Comparison of ENCODE assay signal across 11 mouse cellular contexts in the genomic region with DNA sequence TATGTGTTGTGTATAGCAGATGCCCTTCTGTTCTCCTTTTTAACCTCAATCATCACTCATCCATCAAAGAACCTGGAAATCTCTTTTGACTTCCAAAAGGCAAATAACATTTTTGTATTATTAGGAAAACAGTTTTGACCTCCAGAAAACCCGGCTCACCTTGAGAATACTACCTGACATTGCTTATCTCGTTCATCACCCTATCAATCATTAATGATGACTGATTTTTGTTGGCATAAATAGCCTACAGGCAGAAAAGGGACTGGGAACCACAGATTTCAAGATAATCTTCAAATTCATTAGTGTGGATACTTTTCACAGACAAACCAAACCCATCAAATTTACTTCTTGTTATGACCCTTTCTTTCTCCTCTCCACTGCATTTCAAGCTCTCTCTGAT. TPM values are rescaled to one million over a fixed set of nuclear protein-coding genes. Genes with fewer than 3 reads are reported as not detected.
DNase-seq lines count a peak whose midpoint lies in the region; ATAC-seq and TF ChIP-seq lines count a peak whose summit lies in the region.
"Had no signal": no experiment of that assay in that cellular context is flagged by ENCODE, and none has a peak within 500 bp of the region (broad histone marks: within the 10 kb centered on the region; RNA-seq: fewer than 3 reads in every experiment).

No protein-coding gene starts in this region.

- no peak overlapping the region for H3K27ac ChIP-seq in intestine, embryonic 16.5 days (ENCODE audit: low read length)
- no peak overlapping the region for H3K27ac ChIP-seq in intestine, embryonic 15.5 days
- no peak overlapping the region for H3K27ac ChIP-seq in forebrain, embryonic 14.5 days (ENCODE audit: low read depth, low read length)
- H3K27ac ChIP-seq in hindbrain, postnatal 0 days: no peak overlapping the region
- H3K27ac ChIP-seq in midbrain, embryonic 15.5 days: no peak overlapping the region
- H3K27ac ChIP-seq in gastrocnemius, adult 2 months: no peak overlapping the region
- H3K27ac ChIP-seq: limb, embryonic 13.5 days had no signal

- H3K36me3 ChIP-seq in intestine, embryonic 16.5 days (ENCODE audit: control insufficient read depth, insufficient read depth, low read length): no peaks in the 10 kb centered on the region
- no peaks in the 10 kb centered on the region for H3K36me3 ChIP-seq in intestine, embryonic 15.5 days
- no peaks in the 10 kb centered on the region for H3K36me3 ChIP-seq in forebrain, embryonic 14.5 days (ENCODE audit: control insufficient read depth, insufficient read depth, low read length)
- H3K36me3 ChIP-seq in hindbrain, postnatal 0 days (ENCODE audit: insufficient read depth, low read length): no peaks in the 10 kb centered on the region
- H3K36me3 ChIP-seq in midbrain, embryonic 15.5 days (replicated peaks): no peaks in the 10 kb centered on the region; the same call in 1 of the 2 replicates
- H3K36me3 ChIP-seq: limb, embryonic 13.5 days had no signal

- ATAC-seq in intestine, embryonic 16.5 days: no peak
- no peak for ATAC-seq in intestine, embryonic 15.5 days
- no peak for ATAC-seq in forebrain, embryonic 14.5 days
- no peak for ATAC-seq in hindbrain, postnatal 0 days
- no peak for ATAC-seq in midbrain, embryonic 15.5 days (replicated peaks)
- no peak for ATAC-seq in CD4-positive, CD25-positive, alpha-beta regulatory T cell, adult 4 months

- no peak for DNase-seq in forebrain, embryonic 14.5 days (ENCODE audit: low spot score)
- DNase-seq in hindbrain, postnatal 0 days (ENCODE audit: low spot score): no peak
- DNase-seq in right cerebral cortex, postnatal 36 days (ENCODE audit: low spot score in 2 of 2): no peak
- no peak for DNase-seq in gastrocnemius, adult 2 months
- DNase-seq: heart, postnatal 14 days had no signal

- no peak overlapping the region for H3K4me3 ChIP-seq in intestine, embryonic 16.5 days (ENCODE audit: low read length)
- no peak overlapping the region for H3K4me3 ChIP-seq in intestine, embryonic 15.5 days (replicated peaks)
- H3K4me3 ChIP-seq in forebrain, embryonic 14.5 days (ENCODE audit: low read depth, low read length): no peak overlapping the region
- peak overlapping the region; percentile 99 for H3K4me3 ChIP-seq in hindbrain, postnatal 0 days (ENCODE audit: low read length)
- peak overlapping the region; percentile 27 for H3K4me3 ChIP-seq in midbrain, embryonic 15.5 days
- no peak overlapping the region for H3K4me3 ChIP-seq in gastrocnemius, adult 2 months
- H3K4me3 ChIP-seq: limb, embryonic 13.5 days had no signal

- H3K4me2 ChIP-seq in intestine, embryonic 16.5 days (ENCODE audit: low read depth, low read length): 0 out of 2 replicates have a peak overlapping the region, but pooled peaks have one; percentile 16
- H3K4me2 ChIP-seq in intestine, embryonic 15.5 days (replicated peaks): no peak overlapping the region; the same call in 1 of the 2 replicates
- H3K4me2 ChIP-seq in forebrain, embryonic 14.5 days (ENCODE audit: low read length): peak overlapping the region; percentile 66; the same call in 1 of the 2 replicates
- peak overlapping the region; percentile 62 for H3K4me2 ChIP-seq in hindbrain, postnatal 0 days (ENCODE audit: low read depth, low read length)
- H3K4me2 ChIP-seq in midbrain, embryonic 15.5 days: peak overlapping the region; percentile 66
- H3K4me2 ChIP-seq: limb, embryonic 13.5 days had no signal

- H3K27me3 ChIP-seq in intestine, embryonic 16.5 days (replicated peaks; ENCODE audit: control insufficient read depth, insufficient read depth, low read length): no peaks in the 10 kb centered on the region
- H3K27me3 ChIP-seq in intestine, embryonic 15.5 days (replicated peaks): no peaks in the 10 kb centered on the region
- no peaks in the 10 kb centered on the region for H3K27me3 ChIP-seq in forebrain, embryonic 14.5 days (replicated peaks; ENCODE audit: control insufficient read depth, insufficient read depth, low read length)
- H3K27me3 ChIP-seq in hindbrain, postnatal 0 days (ENCODE audit: insufficient read depth, low read length): no peaks in the 10 kb centered on the region
- no peaks in the 10 kb centered on the region for H3K27me3 ChIP-seq in midbrain, embryonic 15.5 days (replicated peaks)
- H3K27me3 ChIP-seq: limb, embryonic 13.5 days had no signal

- no peak overlapping the region for H3K9ac ChIP-seq in intestine, embryonic 16.5 days (ENCODE audit: low read depth, low read length)
- no peak overlapping the region for H3K9ac ChIP-seq in intestine, embryonic 15.5 days
- no peak overlapping the region for H3K9ac ChIP-seq in forebrain, embryonic 14.5 days (ENCODE audit: low read length)
- H3K9ac ChIP-seq in hindbrain, postnatal 0 days (replicated peaks; ENCODE audit: low read length): no peak overlapping the region
- no peak overlapping the region for H3K9ac ChIP-seq in midbrain, embryonic 15.5 days
- H3K9ac ChIP-seq: limb, embryonic 13.5 days had no signal

- intact Hi-C loops in gastrocnemius, adult 2 months (cut with DNase I): no loop called here

- H3K9me3 ChIP-seq in intestine, embryonic 16.5 days (ENCODE audit: control insufficient read depth, low read length): no peaks in the 10 kb centered on the region
- H3K9me3 ChIP-seq in intestine, embryonic 15.5 days: no peaks in the 10 kb centered on the region
- H3K9me3 ChIP-seq in forebrain, embryonic 14.5 days (replicated peaks; ENCODE audit: control insufficient read depth, low read length): no peaks in the 10 kb centered on the region
- no peaks in the 10 kb centered on the region for H3K9me3 ChIP-seq in hindbrain, postnatal 0 days (ENCODE audit: low read length)
- H3K9me3 ChIP-seq in midbrain, embryonic 15.5 days: no peaks in the 10 kb centered on the region
- H3K9me3 ChIP-seq: limb, embryonic 13.5 days had no signal

- no peak for TF ChIP-seq CTCF in hindbrain, postnatal 0 days (IDR thresholded peaks at IDR 0.05; ENCODE audit: low read depth)
- TF ChIP-seq CTCF in gastrocnemius, adult 2 months (IDR thresholded peaks at IDR 0.05): no peak

- WGBS in intestine, embryonic 16.5 days: 65% methylated on average over 2 of the region's 2 CpGs
- 58% methylated on average over 2 of the region's 2 CpGs for WGBS in intestine, embryonic 15.5 days
- WGBS in forebrain, embryonic 14.5 days: 83% methylated on average over 2 of the region's 2 CpGs
- WGBS in hindbrain, postnatal 0 days: 81% methylated on average over 2 of the region's 2 CpGs
- WGBS in midbrain, embryonic 15.5 days: 74% methylated on average over 2 of the region's 2 CpGs

- H3K4me1 ChIP-seq in intestine, embryonic 16.5 days (ENCODE audit: control insufficient read depth, insufficient read depth, low read length): peaks cover 10% of the 10 kb centered on the region; the same call in 1 of the 2 replicates
- H3K4me1 ChIP-seq in intestine, embryonic 15.5 days (replicated peaks): 0 out of 2 replicates have a peak, but pooled peaks cover 5% of the 10 kb centered on the region
- H3K4me1 ChIP-seq in forebrain, embryonic 14.5 days (ENCODE audit: control insufficient read depth, insufficient read depth, low read length): peaks cover 15% of the 10 kb centered on the region
- H3K4me1 ChIP-seq in hindbrain, postnatal 0 days (ENCODE audit: insufficient read depth, low read length): peaks cover 10% of the 10 kb centered on the region
- H3K4me1 ChIP-seq in midbrain, embryonic 15.5 days: peaks cover 37% of the 10 kb centered on the region

RNA-seq across cellular contexts. Expression of a gene that starts 2.2 kb away (rescaled TPM):
- polyA plus RNA-seq in intestine, embryonic 16.5 days (2015; fragmentation: Nextera tagmentation; extraction: Ambion mirVana): 0.17 and 0.56 TPM in 2 replicates
- polyA plus RNA-seq in intestine, embryonic 15.5 days (2015; fragmentation: Nextera tagmentation; extraction: Ambion mirVana): 0.19 and 0.59 TPM in 2 replicates
- polyA plus RNA-seq in forebrain, embryonic 14.5 days (2014; fragmentation: Nextera tagmentation; extraction: Ambion mirVana): 0.48 and 0.58 TPM in 2 replicates
- total RNA-seq in hindbrain, postnatal 0 days (2014; rRNA removed): 1.9 and 4.4 TPM in 2 replicates
- 1.1 and 2.2 TPM in 2 replicates for polyA plus RNA-seq in hindbrain, postnatal 0 days (2015; fragmentation: Nextera tagmentation; extraction: Ambion mirVana)
- 0.19 and 0.75 TPM in 2 replicates for polyA plus RNA-seq in midbrain, embryonic 15.5 days (2015; fragmentation: Nextera tagmentation; extraction: Ambion mirVana)
- under 1 TPM; 0.39 to 0.61 TPM for polyA plus RNA-seq in CD4-positive, CD25-positive, alpha-beta regulatory T cell, adult 4 months (2017; shearing (Covaris generic))
- under 1 TPM in 1 of 2 experiments, not detected in 1; 0.26 TPM for total RNA-seq in gastrocnemius, adult 2 months (2021)
- total RNA-seq: common myeloid progenitor, adult 5-6 weeks had no signal

RNA-seq across cellular contexts. Expression of a gene that starts 3.1 kb away (rescaled TPM):
- polyA plus RNA-seq in intestine, embryonic 16.5 days (2015; fragmentation: Nextera tagmentation; extraction: Ambion mirVana): 6.2 and 7.5 TPM in 2 replicates
- 11.1 TPM in 2 replicates for polyA plus RNA-seq in intestine, embryonic 15.5 days (2015; fragmentation: Nextera tagmentation; extraction: Ambion mirVana)
- polyA plus RNA-seq in forebrain, embryonic 14.5 days (2014; fragmentation: Nextera tagmentation; extraction: Ambion mirVana): 12.4 and 14.6 TPM in 2 replicates
- 34.1 and 35.9 TPM in 2 replicates for total RNA-seq in hindbrain, postnatal 0 days (2014; rRNA removed)
- polyA plus RNA-seq in hindbrain, postnatal 0 days (2015; fragmentation: Nextera tagmentation; extraction: Ambion mirVana): 19.6 and 20.4 TPM in 2 replicates
- 23.7 and 29.0 TPM in 2 replicates for polyA plus RNA-seq in midbrain, embryonic 15.5 days (2015; fragmentation: Nextera tagmentation; extraction: Ambion mirVana)
- polyA plus RNA-seq in CD4-positive, CD25-positive, alpha-beta regulatory T cell, adult 4 months (2017; shearing (Covaris generic)): 10 to 100 TPM in 1 of 2 experiments, 1 to 10 TPM in 1; 9.1 to 20.3 TPM
- 10 to 100 TPM; 12.3 to 17.9 TPM for total RNA-seq in gastrocnemius, adult 2 months (2021)

RNA-seq across cellular contexts. Expression of a gene that starts 24.9 kb away (rescaled TPM):
- 53.4 and 54.9 TPM in 2 replicates for polyA plus RNA-seq in intestine, embryonic 16.5 days (2015; fragmentation: Nextera tagmentation; extraction: Ambion mirVana)
- polyA plus RNA-seq in intestine, embryonic 15.5 days (2015; fragmentation: Nextera tagmentation; extraction: Ambion mirVana): 65.4 and 71.4 TPM in 2 replicates
- polyA plus RNA-seq in forebrain, embryonic 14.5 days (2014; fragmentation: Nextera tagmentation; extraction: Ambion mirVana): 45.0 and 47.6 TPM in 2 replicates
- total RNA-seq in hindbrain, postnatal 0 days (2014; rRNA removed): 13.4 and 16.9 TPM in 2 replicates
- polyA plus RNA-seq in hindbrain, postnatal 0 days (2015; fragmentation: Nextera tagmentation; extraction: Ambion mirVana): 40.1 and 42.6 TPM in 2 replicates
- 59.8 and 61.5 TPM in 2 replicates for polyA plus RNA-seq in midbrain, embryonic 15.5 days (2015; fragmentation: Nextera tagmentation; extraction: Ambion mirVana)
- polyA plus RNA-seq in CD4-positive, CD25-positive, alpha-beta regulatory T cell, adult 4 months (2017; shearing (Covaris generic)): 10 to 100 TPM; 62.4 to 65.8 TPM
- total RNA-seq in gastrocnemius, adult 2 months (2021): 10 to 100 TPM; 14.1 to 17.3 TPM

Comparison
In these comparisons a context has a peak if more than half of its experiments do, and no peak if none do; other contexts are left out.
1. H3K4me3 ChIP-seq: peak in hindbrain, postnatal 0 days (single experiment) and midbrain, embryonic 15.5 days (single experiment); none in intestine, embryonic 16.5 days (single experiment), intestine, embryonic 15.5 days (single experiment), forebrain, embryonic 14.5 days (single experiment) and gastrocnemius, adult 2 months (single experiment).